Mouse (Mus musculus) limb, embryonic 12.5 days (tissue): ENCODE data around the gene Tfcp2l1. TPM values are rescaled to one million over a fixed set of nuclear protein-coding genes. Genes with fewer than 3 reads are reported as not detected.

Experiments used
- ATAC-seq: fragments of 200-750 bp; cut with Nextera tagmentation; 2 replicates; pipeline ENCODE4 v1.8.0; 2017; ENCODE audit warnings: low read depth, moderate TSS enrichment; ENCODE audit not compliant: insufficient number of reproducible peaks, insufficient read depth, low FRiP score, low TSS enrichment
- H3K27ac ChIP-seq: fragments of 300-500 bp; sonication (generic); 2 replicates; pipeline ENCODE4 v1.5.1; 2016; ENCODE audit warnings: mild to moderate bottlenecking, moderate library complexity
- H3K27me3 ChIP-seq: fragments of 300-500 bp; sonication (generic); 2 replicates; pipeline ENCODE4 v1.6.1; 2016; ENCODE audit warnings: mild to moderate bottlenecking, moderate library complexity
- H3K36me3 ChIP-seq: fragments of 300-500 bp; sonication (generic); 2 replicates; pipeline ENCODE4 v1.6.1; 2016; ENCODE audit warnings: mild to moderate bottlenecking, moderate library complexity
- H3K4me1 ChIP-seq: fragments of 300-500 bp; sonication (generic); replicated peaks from 2 replicates; pipeline ENCODE4 v1.6.1; 2016
- H3K4me2 ChIP-seq: fragments of 300-500 bp; sonication (generic); 2 replicates; pipeline ENCODE4 v1.6.1; 2016; ENCODE audit warnings: mild to moderate bottlenecking, moderate library complexity
- H3K4me3 ChIP-seq: fragments of 300-500 bp; sonication (generic); replicated peaks from 2 replicates; pipeline ENCODE4 v1.5.1; 2016; ENCODE audit warnings: mild to moderate bottlenecking
- H3K9ac ChIP-seq: fragments of 300-500 bp; sonication (generic); replicated peaks from 2 replicates; pipeline ENCODE4 v1.6.1; 2016; ENCODE audit warnings: mild to moderate bottlenecking, moderate library complexity
- H3K9me3 ChIP-seq: fragments of 300-500 bp; sonication (generic); 2 replicates; pipeline ENCODE4 v1.6.1; 2016; ENCODE audit warnings: mild to moderate bottlenecking, moderate library complexity
- WGBS: fragments of 180-500 bp; shearing (Covaris S2); methylation state at CpG from one replicate; pipeline ENCODE4 v1.1.7; 2016; 5-methylcytosine and 5-hydroxymethylcytosine counted together
- polyA plus RNA-seq: library from polyadenylated mRNA; unstranded; fragments of >200 nt; fragmentation: Nextera tagmentation; extraction: Ambion mirVana; gene quantifications from 2 replicates; pipeline ENCODE4 v1.2.1, GENCODE M21; 2016

Gene Tfcp2l1
- polyA plus RNA-seq, 1 experiment from 2014 or later = 0.23 TPM

DNA sequence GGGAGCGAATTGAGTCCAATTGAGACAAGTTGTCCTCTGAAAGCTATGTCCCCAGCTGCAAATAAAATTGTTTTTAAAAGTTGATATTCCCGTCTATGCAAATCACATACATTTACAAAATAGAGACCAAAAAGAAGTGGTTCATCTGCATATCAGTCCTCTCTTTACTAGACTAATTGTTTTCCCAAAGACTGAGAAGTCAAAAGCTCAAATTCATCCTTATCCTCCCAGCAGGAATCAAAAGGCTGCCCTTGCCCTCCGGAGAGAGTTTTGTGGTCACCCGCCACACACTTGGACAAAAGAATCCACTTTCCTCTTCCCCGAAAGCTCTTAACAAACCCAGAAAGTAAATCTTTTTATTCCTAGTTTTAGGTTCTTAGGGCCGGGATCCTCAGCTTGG, 2.3 kb upstream of the Tfcp2l1 start:
- H3K27me3 ChIP-seq = peaks cover 50% of the 10 kb centered on the region
- H3K9me3 ChIP-seq = no peaks in the 10 kb centered on the region
- peaks cover 10% of the 10 kb centered on the region for H3K4me1 ChIP-seq
- no peak overlapping the region for H3K27ac ChIP-seq
- no peak overlapping the region for H3K4me3 ChIP-seq
- 42% methylated on average over 6 of the region's 6 CpGs for WGBS
- no peak overlapping the region for H3K4me2 ChIP-seq
- no peak overlapping the region for H3K9ac ChIP-seq
- no peaks in the 10 kb centered on the region for H3K36me3 ChIP-seq
- ATAC-seq = no peak

DNA sequence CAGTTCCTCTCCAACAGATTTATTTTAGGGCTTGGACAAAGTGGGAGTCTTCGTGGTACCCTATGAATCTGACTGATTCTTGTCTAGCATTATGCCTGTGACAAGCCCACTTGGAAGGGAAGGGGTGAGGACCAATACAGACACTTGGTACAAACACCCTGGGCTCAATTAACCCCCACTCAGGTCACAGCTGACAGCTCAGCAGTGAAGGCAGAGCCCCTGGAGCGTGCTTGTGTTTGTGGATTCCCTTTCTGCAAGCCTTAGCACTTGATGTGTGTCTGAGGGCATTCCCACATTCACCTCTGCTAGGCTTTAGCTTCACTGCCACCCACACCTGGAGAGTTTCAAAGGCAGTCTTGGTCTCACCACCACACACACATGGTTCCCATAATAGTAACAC, 1.8 kb upstream of the Tfcp2l1 start:
- H3K9ac ChIP-seq = no peak overlapping the region
- H3K27ac ChIP-seq = no peak overlapping the region
- H3K4me1 ChIP-seq = peaks cover 10% of the 10 kb centered on the region
- WGBS = 43% methylated on average over 2 of the region's 2 CpGs
- peaks cover 50% of the 10 kb centered on the region for H3K27me3 ChIP-seq
- H3K36me3 ChIP-seq = no peaks in the 10 kb centered on the region
- ATAC-seq = no peak
- no peak overlapping the region for H3K4me3 ChIP-seq
- no peaks in the 10 kb centered on the region for H3K9me3 ChIP-seq
- no peak overlapping the region for H3K4me2 ChIP-seq

DNA sequence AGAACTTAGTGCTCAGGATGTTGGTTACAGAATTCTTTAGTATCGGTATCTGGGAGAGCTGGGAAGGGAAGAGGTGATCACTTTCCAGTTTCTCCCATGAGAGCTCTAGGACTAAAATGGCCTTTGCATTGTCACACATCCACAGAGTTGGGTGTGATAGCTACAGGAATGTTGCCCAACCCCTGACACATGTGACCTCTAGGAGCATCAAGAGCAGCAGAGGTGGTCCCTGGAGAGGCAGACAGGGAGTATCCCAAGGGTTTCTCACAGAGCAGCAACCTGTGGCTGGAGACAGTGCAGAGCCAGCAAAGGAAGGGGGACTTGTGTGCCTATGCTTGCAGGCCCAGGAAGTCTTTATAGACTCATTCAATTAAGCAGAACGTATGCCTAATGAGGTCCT, 1.3 kb upstream of the Tfcp2l1 start:
- Histone ChIP-seq H3K9ac (no peak overlapping the region), H3K4me3 (no peak overlapping the region), H3K27me3 (peaks cover 50% of the 10 kb centered on the region), H3K9me3 (no peaks in the 10 kb centered on the region), H3K36me3 (no peaks in the 10 kb centered on the region), H3K27ac (no peak overlapping the region), H3K4me1 (peaks cover 10% of the 10 kb centered on the region), H3K4me2 (no peak overlapping the region)
- WGBS = 65% methylated on average over 2 of the region's 2 CpGs
- ATAC-seq = no peak

DNA sequence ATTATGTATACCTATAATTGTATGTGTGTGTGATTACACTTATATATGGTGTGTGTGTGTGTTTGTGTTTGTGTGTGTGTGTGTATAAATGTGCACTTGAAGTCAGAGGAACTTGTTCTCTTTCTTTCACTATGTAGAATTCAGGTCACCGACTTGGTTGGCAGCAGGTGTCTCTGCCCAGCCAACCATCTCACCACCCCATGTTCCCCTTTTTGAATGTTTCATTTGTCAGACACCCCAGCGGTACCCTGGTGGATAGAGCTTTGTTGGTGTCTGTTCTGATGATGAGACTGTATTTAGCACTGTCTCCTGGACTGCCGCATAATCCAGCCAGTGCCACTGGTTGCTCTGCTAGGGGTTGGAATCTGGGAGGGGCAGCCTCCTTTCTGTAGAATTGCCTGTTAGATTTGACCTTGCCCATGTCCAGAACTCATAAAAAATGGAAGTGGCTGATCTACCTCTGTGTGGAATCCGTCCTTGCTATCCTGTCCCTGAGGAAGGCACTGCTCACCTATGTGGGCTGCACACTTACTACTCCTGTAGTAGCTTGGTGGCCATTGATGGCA, 5.8 kb downstream of the Tfcp2l1 start:
- no peaks in the 10 kb centered on the region for H3K9me3 ChIP-seq
- no peak for ATAC-seq
- no peak overlapping the region for H3K9ac ChIP-seq
- H3K4me1 ChIP-seq = no peaks in the 10 kb centered on the region; the same call in 1 of the 2 replicates
- WGBS = 75% methylated on average over 4 of the region's 4 CpGs
- H3K27ac ChIP-seq = no peak overlapping the region
- H3K36me3 ChIP-seq = no peaks in the 10 kb centered on the region
- peaks cover 9% of the 10 kb centered on the region for H3K27me3 ChIP-seq
- H3K4me2 ChIP-seq = no peak overlapping the region
- H3K4me3 ChIP-seq = no peak overlapping the region

DNA sequence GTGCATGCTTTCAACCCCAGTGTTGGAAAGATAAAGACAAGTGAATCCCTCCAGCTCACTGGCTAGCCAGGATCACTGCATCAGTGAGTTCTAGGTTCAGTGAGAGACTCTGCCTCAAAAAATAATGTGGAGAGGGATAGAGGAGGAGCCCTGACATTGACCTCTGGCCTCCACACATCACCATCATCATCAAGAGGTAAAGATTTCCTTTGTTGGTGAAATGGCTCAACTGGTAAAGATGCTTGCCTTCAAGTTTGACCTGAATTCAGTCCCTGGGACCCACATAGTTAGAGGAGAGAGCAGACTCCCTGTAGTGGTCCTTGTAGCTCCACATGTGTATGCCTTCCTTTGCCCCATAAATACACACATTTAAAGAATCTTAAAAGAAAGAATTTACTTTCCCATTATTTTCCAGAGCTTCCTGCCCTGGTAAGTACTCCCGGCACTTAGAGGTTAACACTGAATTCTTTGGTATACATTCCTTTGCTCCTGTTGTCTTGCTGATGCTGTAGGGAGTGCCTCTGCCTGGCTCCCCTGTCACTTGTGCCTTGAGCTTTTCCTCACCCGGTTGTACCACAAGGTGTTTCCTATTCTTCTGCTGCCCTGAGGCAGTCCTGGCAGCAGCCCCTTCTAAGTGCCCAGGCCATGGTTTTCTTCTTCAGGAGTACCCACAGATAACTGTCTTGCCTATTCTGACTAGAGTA, 14.7 kb downstream of the Tfcp2l1 start:
- Histone ChIP-seq H3K9me3 (no peaks in the 10 kb centered on the region), H3K27me3 (no peaks in the 10 kb centered on the region), H3K9ac (no peak overlapping the region), H3K4me3 (no peak overlapping the region), H3K27ac (no peak overlapping the region), H3K4me2 (no peak overlapping the region), H3K4me1 (no peaks in the 10 kb centered on the region), H3K36me3 (no peaks in the 10 kb centered on the region)
- 69% methylated on average over 2 of the region's 2 CpGs for WGBS
- no peak for ATAC-seq

DNA sequence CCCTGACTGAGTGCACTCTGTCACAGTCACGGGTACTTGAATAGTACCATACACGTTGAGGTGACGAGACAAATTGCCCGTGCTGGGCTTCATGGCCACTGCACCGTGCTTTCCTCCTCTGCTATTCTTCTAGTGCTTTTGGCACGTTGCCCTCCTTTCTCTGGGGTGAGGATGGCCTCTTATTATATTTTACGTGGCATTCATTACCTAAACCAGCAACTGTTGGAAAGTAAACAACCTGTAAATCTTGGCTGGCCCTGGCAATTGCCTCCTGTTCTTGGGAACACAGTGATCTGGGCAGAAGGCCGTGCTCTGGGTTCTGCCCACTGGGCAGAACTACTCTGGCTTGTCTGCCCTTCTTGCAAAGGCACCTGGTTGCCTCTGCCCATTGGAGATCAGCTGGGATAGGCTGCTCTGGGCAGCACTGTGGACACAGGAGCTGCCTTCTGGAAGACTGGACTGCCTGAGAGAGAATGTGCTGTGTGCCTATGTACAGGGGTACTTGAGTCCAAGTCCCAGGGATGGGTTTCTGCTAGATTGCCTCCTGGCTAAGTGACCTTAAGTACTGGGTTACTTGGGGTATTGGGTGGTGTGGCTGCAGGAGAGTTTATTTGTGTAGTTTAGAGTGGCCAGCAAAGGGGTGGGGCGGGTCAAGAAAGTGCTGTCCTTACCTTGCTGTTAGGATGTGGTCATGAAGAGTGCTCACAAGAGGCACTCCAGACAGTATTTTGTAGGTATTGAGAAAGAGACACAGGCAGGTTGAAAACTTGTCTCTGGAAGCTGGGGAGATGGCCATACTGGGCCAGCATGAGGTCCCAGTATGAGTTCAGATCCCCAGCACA, 15.6 kb downstream of the Tfcp2l1 start:
- Histone ChIP-seq H3K36me3 (no peaks in the 10 kb centered on the region), H3K9me3 (no peaks in the 10 kb centered on the region), H3K27me3 (no peaks in the 10 kb centered on the region), H3K27ac (no peak overlapping the region), H3K9ac (no peak overlapping the region), H3K4me3 (no peak overlapping the region), H3K4me1 (no peaks in the 10 kb centered on the region), H3K4me2 (no peak overlapping the region)
- 66% methylated on average over 9 of the region's 9 CpGs for WGBS
- no peak for ATAC-seq

DNA sequence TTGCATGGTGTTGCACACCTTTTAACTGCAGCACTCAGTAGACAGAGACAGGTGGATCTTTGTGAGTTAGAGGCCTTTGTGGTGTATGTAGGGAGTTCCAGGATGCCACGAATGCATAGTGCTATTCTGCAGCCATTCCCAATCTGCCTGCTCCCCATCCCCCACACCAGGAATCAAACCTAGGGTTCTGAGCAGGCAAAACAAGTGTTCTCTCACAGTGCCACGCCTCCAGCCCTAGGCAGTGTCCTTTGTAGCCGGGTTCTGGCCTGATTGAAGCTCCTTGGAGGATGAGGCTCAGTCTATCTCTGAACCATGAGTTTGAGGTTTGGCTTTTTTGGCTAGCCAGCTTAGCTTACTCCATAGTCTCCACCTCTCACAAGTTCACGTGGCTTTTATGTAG, 18.0 kb downstream of the Tfcp2l1 start:
- ATAC-seq = no peak
- Histone ChIP-seq H3K36me3 (no peaks in the 10 kb centered on the region), H3K9ac (no peak overlapping the region), H3K4me1 (no peaks in the 10 kb centered on the region), H3K4me2 (no peak overlapping the region), H3K27ac (no peak overlapping the region), H3K4me3 (no peak overlapping the region), H3K9me3 (no peaks in the 10 kb centered on the region), H3K27me3 (no peaks in the 10 kb centered on the region)
- 68% methylated on average over 4 of the region's 4 CpGs for WGBS

DNA sequence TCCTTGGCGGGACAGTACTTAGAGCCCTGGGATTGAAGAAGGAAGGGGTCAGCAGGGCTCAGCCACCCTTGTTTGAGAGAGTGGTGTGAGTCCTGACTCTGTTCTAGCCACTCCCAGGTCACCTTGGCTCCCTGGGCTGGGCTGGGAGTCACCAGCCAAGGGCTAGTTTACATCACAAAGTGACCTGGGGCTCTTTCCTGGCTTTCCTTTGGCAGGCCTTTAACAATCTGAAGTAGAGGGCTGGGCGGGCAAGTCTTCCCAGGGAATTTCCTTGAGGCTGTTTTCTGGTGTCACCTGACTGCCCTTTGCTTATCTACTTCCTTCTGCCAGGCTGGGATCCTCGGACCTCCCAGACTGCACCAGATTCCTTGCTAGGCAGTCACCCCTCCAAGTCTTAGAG, 20.3 kb downstream of the Tfcp2l1 start:
- H3K36me3 ChIP-seq = no peaks in the 10 kb centered on the region
- WGBS = 9% methylated on average over 3 of the region's 3 CpGs
- no peak overlapping the region for H3K4me3 ChIP-seq
- no peak overlapping the region for H3K9ac ChIP-seq
- no peaks in the 10 kb centered on the region for H3K27me3 ChIP-seq
- H3K27ac ChIP-seq = no peak overlapping the region
- no peak for ATAC-seq
- no peak overlapping the region for H3K4me2 ChIP-seq
- H3K9me3 ChIP-seq = no peaks in the 10 kb centered on the region
- no peaks in the 10 kb centered on the region for H3K4me1 ChIP-seq

DNA sequence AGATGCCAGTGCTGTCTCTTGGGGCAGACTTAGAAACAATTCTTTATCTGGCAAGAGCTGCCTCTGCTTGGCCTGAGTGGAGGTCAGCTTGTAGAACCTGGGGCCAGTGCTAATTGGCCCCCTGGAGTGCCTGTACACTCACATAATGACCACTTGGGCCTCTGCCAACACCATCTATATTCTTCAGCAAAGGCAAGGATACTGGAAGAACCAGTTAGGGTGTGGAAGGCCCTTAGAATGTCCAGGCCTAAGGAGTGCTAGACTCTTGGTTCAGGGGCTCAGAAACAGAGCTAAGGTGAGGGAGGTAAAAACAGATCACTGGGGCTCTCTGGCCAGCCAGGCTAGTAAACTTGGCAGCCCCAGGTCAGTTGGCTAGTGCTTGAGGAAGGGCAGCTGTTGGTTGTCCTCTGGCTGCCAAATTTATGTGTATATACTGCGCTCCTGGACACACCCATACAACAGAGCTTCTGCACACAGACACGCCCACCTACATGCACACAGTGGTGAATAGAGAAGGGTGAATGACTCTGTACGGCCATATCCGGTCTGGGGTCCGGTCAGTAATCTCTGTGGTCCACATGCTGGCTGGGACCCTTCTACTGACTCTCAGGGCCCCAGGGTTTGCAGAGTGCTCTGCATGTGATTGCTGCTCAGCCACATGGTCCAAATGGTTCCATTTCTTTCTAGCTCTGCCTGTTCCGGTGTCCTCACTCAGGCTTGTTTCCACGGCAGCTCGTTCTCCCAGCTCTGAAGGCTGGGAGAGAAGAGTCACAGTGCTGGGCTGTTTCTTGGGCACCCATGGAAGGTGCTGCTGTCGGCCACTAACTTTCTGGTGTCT, 22.4 kb downstream of the Tfcp2l1 start:
- H3K9me3 ChIP-seq = no peaks in the 10 kb centered on the region
- ATAC-seq = no peak
- H3K9ac ChIP-seq = no peak overlapping the region
- 79% methylated on average over 9 of the region's 9 CpGs for WGBS
- H3K4me3 ChIP-seq = no peak overlapping the region
- H3K27me3 ChIP-seq = no peaks in the 10 kb centered on the region
- H3K36me3 ChIP-seq = no peaks in the 10 kb centered on the region
- no peak overlapping the region for H3K27ac ChIP-seq
- H3K4me2 ChIP-seq = no peak overlapping the region
- no peaks in the 10 kb centered on the region for H3K4me1 ChIP-seq

DNA sequence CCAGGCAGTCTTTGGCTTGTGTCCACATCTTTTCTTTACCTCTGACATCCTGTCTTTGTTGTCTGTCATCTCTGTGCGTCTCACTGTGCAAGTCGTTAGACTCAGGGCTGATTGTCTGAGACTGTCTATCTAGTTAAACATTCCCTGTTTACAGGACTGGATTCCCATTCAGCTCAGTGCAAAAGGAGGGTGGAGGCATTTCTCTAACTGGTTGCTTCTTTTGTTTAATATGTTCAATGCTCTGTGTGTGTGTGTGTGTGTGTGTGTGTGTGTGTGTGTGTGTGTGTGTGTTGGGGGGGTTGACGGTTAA, 23.0 kb downstream of the Tfcp2l1 start:
- Histone ChIP-seq H3K27ac (no peak overlapping the region), H3K4me2 (no peak overlapping the region), H3K9me3 (no peaks in the 10 kb centered on the region), H3K36me3 (no peaks in the 10 kb centered on the region), H3K4me3 (no peak overlapping the region), H3K4me1 (no peaks in the 10 kb centered on the region), H3K9ac (no peak overlapping the region), H3K27me3 (no peaks in the 10 kb centered on the region)
- WGBS = 79% methylated on average over 3 of the region's 3 CpGs
- no peak for ATAC-seq

DNA sequence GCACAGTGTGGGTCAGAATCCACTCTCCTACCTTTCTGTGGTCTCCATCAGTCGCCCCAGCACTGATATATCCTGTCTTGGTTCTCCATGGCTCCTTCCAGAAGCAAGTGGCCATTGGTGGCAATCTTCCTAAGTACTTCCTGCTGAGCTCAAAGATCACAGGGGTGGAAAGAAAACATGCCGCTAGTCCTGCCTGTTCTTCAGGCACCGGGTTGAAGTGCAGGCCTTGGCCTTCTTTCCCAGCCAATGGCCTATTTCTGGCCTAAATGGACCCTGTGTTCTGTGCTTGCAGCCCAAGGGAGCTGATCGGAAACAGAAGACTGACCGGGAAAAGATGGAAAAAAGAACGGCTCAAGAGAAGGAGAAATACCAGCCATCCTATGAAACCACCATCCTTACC, 31.0 kb downstream of the Tfcp2l1 start:
- H3K9ac ChIP-seq = no peak overlapping the region
- no peak overlapping the region for H3K4me3 ChIP-seq
- no peaks in the 10 kb centered on the region for H3K9me3 ChIP-seq
- no peak overlapping the region for H3K4me2 ChIP-seq
- WGBS = 79% methylated on average over 6 of the region's 6 CpGs
- no peaks in the 10 kb centered on the region; the same call in 1 of the 2 replicates for H3K4me1 ChIP-seq
- no peaks in the 10 kb centered on the region for H3K27me3 ChIP-seq
- no peaks in the 10 kb centered on the region for H3K36me3 ChIP-seq
- H3K27ac ChIP-seq = no peak overlapping the region
- no peak for ATAC-seq
